Mouse (Mus musculus) right cerebral cortex, postnatal 10 days (tissue): ENCODE results near the gene Abhd17a.
A peak's percentile ranks its signal among the peaks of the same experiment; 100 is the strongest.
"Not testable (repeated sequence)": the region's sequence is repeated elsewhere in the genome, so short reads cannot be mapped to it uniquely, and the experiment has no call there.

Source experiments
- DNase-seq, 2 experiments: peaks; one replicate each; pipeline ENCODE4 v3.0.0; 2021; ENCODE audit warnings: low spot score in 2 of 2

The Abhd17a gene

GRCm38 (mm10) chr10:80609269-80609924, 19.3 kb upstream of the Abhd17a start:
- DNase-seq = no peak

- no peak for DNase-seq
Measured at GRCm38 (mm10) chr10:80608435-80608834, 18.3 kb upstream of the Abhd17a start.

- DNase-seq = no peak
Measured at GRCm38 (mm10) chr10:80606737-80607350, 16.7 kb upstream of the Abhd17a start.

- no peak for DNase-seq
Measured at GRCm38 (mm10) chr10:80606306-80606705, 16.2 kb upstream of the Abhd17a start.

- DNase-seq = not testable (repeated sequence)
Measured at GRCm38 (mm10) chr10:80605721-80606120, 15.6 kb upstream of the Abhd17a start, which contains the start of gene Gm49322. TSS of gene Gm49322 (plus strand) at chr10:80606021.

GRCm38 (mm10) chr10:80604988-80605387, 14.8 kb upstream of the Abhd17a start:
- no peak for DNase-seq

GRCm38 (mm10) chr10:80604001-80604509, 13.9 kb upstream of the Abhd17a start:
- DNase-seq = no peak

- DNase-seq = no peak
Measured at GRCm38 (mm10) chr10:80603364-80603763, 13.2 kb upstream of the Abhd17a start.

- DNase-seq = peak; percentile 97
Measured at GRCm38 (mm10) chr10:80602698-80603325, 12.7 kb upstream of the Abhd17a start, which contains the start of the genes Scamp4 and Adat3. TSS of gene Scamp4 (plus strand) at chr10:80602872. TSS of gene Adat3 (plus strand) at chr10:80602880.

- DNase-seq = no peak
Measured at GRCm38 (mm10) chr10:80596318-80596717, 6.2 kb upstream of the Abhd17a start.

GRCm38 (mm10) chr10:80589127-80589878, 838 bp downstream of the Abhd17a start:
- DNase-seq = peak; percentile 46 to 55

- DNase-seq = peak in 1 of 2 experiments; percentile 32
Measured at GRCm38 (mm10) chr10:80587305-80587657, 2.9 kb downstream of the Abhd17a start.

GRCm38 (mm10) chr10:80586407-80587304, 3.5 kb downstream of the Abhd17a start:
- DNase-seq = peak in 1 of 2 experiments; percentile 37

- DNase-seq = peak in 1 of 2 experiments; percentile 26
Measured at GRCm38 (mm10) chr10:80585581-80585980, 4.6 kb downstream of the Abhd17a start.

GRCm38 (mm10) chr10:80584642-80585552, 5.2 kb downstream of the Abhd17a start:
- peak in 1 of 2 experiments; percentile 33 for DNase-seq

GRCm38 (mm10) chr10:80584045-80584488, 6.1 kb downstream of the Abhd17a start:
- DNase-seq = peak in 1 of 2 experiments; percentile 38

GRCm38 (mm10) chr10:80583047-80583446, 7.1 kb downstream of the Abhd17a start:
- DNase-seq = peak in 1 of 2 experiments; percentile 20

- DNase-seq = peak; percentile 63 to 66
Measured at GRCm38 (mm10) chr10:80578911-80579310, 11.2 kb downstream of the Abhd17a start.

GRCm38 (mm10) chr10:80578131-80578750, 11.9 kb downstream of the Abhd17a start:
- DNase-seq = peak; percentile 81 to 86
